Mouse (Mus musculus) heart, postnatal 4 days (tissue): ENCODE data around the gene Cpsf4. TPM values are rescaled to one million over a fixed set of nuclear protein-coding genes. Genes with fewer than 3 reads are reported as not detected.
"Not testable (repeated sequence)": the region's sequence is repeated elsewhere in the genome, so short reads cannot be mapped to it uniquely, and the experiment has no call there.

Source experiments
- DNase-seq: peaks from one replicate; pipeline ENCODE4 v3.0.0; 2021
- total RNA-seq, 2 experiments: library from RNA; stranded (reverse); gene quantifications; 2 replicates each; pipeline ENCODE4 v1.2.3; 2021

Gene Cpsf4
- total RNA-seq, 2 experiments from 2014 or later: 16.6 to 17.5 TPM

DNA sequence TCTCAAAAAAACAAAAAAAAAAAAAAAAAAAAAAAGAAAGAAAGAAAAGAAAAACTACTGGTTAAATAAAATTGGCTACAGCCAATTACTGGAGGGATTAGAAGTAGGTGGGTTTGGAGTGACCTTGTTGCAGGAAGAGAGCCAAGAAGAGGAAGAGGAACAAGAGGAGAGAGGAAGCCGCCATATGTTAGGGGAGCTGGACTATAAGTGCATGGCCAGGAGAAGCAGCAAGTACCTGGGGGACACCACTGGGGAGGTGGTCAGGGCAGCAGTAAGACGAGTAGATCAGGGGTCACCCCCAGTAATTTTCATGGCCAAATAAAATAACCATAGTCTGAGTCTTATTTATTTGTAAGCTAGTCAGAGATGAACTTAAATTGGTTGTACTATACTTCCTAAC is 18.2 kb downstream of the Cpsf4 start:
- no peak for DNase-seq

DNA sequence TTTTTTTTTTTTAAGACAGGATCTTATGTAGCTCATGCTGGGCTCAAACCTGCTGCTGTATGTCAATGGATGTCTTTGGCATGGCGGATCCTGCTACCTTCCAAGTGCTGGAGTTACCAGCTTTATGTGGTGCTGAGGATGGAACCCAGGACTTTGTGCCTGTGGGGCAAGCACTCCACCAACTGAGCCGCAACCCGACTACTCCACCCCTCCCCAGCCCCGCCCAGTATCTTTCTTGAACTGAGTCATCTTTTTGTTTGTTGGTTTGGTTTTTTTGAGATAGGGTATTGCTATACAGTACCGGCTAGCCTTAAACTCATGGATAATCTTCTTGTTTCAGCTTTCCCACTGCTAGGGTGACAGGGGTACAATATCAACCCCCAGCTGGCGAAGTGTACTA is 22.4 kb downstream of the Cpsf4 start:
- no peak for DNase-seq

DNA sequence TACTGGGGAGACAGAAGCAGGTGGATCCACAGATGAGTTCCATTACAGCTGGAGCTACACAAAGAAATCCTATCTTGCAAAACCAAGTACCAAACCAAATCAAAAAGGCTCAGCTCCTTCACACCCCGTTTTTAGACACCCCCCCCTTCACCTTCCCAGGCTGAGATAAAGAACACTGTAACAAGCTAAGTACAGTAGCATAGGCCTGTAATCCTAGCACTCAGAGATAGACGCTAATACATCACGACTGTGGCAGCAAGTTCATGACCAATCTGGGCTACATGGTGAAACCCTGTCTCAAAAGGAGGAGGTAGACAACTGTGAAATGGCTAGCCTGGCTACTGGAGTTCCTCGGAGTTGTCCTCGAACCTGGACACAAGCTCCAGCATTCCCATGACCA is 23.4 kb downstream of the Cpsf4 start:
- DNase-seq: no peak

DNA sequence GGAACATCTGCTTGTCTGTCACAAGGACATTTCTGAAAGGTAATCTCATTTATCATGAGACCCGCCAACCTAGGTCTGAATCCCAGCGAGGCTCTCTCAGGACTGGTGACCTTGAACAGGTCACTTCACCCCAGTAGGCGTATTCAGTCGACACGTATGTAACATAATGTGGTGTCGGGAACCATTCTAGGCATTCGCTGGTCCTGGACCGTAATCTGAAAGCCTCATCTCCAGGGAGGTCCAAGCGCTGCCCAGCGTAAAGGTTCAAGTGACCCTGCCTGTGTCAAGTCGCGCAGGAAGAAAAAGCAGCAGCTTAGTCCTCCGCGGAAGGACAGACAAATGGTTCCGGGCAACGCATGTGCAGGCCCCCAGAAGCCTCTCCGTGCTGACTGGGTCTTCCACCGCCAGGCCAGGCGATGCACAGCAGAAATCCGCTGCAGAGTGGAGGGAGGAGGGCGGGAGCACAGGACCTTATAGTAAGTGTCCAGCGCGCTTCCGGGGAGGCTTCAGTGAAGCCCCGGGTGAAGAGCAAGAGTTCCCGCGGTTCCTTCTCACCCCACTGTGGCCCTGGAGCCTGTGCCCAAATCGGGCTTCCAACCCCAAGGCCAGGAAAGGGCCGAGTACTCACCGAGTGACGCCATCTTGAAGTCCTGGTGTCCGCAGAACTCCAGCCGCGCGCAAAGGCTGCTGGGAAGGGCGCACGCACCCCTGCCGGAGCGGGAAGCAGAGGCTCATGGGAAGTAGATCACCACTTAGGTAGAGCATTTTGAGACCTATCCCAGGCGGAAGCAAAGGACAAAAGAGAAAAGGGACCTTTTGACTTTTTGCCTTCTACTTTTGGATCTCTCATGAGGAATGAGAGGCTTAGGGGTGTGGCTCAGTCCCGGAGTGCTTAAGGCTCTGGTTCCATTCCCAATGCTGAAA is 24.1 kb downstream of the Cpsf4 start:
- peak; percentile 93 for DNase-seq

DNA sequence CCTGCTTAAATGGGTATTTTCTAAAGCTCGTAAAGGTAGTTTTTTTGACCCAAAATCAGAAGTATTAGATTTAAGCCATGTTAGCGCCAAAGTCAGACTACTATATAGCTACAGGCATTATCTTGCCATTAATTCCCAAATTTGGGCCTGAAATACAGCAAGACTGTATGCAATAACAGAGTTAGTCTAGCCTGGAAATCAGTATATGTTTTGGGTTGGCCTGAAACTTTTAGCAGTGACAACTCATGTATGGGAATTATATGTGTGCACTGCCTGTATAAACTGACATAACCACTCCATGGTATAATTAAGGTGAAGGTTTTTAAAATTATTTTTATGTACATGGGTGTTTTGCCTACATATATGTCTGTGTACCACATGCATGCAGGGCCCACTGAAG is 24.9 kb downstream of the Cpsf4 start, which contains the start of gene Atp5j2:
Gene Atp5j2 (minus strand): TSS at position 101 of the 400 bp plus-strand sequence.
- no peak for DNase-seq

DNA sequence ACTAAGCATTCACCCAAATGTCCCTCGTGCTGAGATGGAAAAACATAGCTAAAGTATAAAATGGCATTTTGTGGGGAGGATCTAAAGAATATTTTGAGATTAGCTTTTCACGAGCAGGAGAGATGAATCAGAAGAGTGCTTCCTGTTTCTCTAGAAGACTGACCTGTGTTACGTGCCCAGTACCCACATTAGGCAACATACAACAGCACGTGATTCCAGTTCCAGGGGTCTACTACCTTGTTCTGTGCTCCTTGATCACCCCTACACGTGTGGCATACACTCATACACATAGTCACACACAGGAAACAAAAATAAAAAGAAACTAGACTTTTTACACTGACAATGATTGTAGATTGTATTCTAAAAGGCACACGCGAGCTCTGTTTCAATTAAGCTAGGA is 33.4 kb downstream of the Cpsf4 start:
- no peak for DNase-seq

DNA sequence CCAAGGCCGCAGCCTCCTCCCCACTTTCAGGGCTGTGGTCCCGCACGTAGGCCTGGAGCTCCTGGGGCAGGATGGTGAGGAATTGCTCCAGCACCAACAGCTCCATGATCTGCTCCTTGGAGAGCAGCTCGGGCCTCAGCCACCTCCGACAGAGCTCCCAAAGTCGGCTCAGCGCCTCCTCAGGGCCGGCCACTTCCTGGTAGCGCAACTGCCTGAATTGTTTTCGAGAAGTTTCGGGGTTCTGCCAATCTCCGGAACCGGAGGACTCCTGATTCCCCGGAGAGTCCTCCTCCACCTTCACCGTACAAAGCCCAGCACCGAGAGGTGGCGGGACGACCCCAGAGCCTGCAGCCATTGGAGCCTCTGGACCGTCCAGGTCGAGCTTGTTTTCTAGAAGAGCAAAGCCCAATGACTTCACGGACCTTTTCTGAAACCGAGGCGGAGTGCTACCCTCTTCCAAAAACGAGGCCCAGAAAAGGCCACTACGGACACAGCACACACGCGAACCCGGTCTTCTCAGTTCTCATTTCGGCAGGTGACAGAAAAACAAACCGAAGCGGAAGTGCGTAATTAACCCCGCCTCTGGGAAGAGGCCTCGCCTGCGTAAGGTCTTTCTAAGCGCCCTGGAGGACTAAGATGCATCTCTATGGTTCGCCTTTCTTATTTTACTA is 34.4 kb downstream of the Cpsf4 start, which contains the start of gene Zkscan14:
Gene Zkscan14 (minus strand): TSS at position 548 of the 671 bp plus-strand sequence.
- peak; percentile 72 for DNase-seq

DNA sequence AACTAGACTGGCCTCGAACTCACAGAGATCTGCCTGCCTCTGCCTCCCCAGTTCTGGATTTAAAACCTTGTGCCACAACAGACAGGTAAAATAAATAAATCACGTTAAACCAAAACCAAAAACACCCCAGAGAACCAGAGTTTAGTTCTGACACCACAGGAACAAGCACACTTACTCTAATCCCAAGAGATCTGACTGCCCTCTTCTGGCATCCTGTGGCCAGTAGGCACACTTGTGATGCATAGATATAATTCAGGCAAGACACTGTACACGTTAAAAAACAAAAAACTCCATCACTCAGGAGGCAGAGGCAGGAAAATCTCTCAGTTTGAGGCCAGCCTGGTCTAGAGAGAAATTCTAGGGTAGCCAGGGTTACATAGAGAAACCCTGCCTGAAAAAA is 35.4 kb downstream of the Cpsf4 start:
- DNase-seq: no peak

DNA sequence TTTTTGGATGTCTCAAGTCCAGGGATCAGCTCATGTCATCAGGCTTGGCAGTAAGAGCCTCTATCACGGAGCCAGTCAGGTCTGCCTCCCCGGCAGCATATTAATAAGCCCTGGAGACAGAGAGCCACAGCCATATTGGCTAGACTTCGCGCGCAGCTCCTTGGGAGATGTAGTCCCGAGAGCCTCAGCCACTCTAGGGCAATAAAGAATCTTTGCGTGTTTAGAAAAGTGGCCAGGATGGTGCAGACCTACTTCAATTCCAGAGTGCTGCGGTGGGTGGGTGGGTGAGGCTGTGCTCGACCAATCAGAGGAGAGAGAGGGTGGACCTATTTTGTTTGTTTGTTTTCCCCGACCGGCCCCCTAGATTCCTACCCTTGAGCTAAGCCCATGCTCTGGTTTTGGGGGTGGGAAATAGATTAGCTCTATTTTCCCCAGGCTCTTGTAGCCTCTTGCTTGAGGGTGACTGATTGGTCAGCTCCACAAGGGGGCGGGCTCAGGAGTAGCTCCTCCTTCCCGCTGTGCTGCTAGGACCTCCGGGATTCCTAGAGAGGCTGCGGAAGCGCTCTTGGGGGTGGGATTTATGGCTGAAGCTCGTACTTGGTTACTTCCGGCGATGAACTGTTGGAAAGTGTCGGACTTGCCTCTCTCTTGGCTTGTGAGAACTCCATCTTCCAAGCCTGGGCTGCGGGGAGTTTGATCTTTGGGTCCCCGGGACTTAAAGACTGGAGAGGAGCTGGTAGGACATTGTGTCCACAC is 37.1 kb downstream of the Cpsf4 start, which contains the start of gene Zkscan5:
Gene Zkscan5 (plus strand): TSS at position 627 of the 756 bp plus-strand sequence.
- DNase-seq: peak; percentile 99

DNA sequence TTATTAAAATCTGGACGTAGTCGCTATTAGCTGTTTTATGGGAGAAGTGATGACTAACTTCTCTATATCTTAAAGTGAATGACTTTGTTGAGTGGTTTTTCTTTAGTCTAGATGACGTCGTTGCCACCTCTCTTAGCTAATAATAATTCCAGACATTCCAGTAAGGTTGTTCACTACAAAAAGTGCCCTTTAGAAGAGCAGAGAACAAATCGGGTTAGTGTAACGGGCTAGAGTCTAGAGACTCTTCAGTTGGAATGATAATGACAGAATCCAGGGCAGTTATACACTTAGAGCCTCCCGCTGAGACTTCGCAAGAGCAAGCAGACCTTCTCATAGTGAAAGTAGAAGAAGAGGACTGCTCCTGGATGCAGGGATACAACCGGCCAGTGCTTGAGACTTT is 38.0 kb downstream of the Cpsf4 start:
- peak; percentile 28 for DNase-seq

DNA sequence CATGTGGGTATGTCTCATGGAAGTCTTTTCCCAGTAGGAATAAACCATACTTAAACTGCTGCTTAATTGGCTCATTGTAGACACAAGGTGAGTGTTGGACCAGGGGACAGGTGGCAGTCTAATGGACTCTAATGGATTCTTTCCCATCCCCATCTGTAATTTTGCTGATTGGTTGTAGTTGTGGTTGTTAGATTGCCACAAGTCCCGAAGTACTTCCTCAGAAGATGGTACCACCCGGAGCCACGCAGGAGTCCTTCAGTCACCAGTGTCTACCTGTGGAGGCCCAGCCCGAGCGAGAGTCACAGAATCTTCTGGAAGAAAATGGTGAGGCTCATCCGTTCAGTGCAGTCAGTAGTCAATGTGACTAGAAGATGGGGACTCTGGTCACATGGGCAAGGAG is 40.4 kb downstream of the Cpsf4 start:
- no peak for DNase-seq

DNA sequence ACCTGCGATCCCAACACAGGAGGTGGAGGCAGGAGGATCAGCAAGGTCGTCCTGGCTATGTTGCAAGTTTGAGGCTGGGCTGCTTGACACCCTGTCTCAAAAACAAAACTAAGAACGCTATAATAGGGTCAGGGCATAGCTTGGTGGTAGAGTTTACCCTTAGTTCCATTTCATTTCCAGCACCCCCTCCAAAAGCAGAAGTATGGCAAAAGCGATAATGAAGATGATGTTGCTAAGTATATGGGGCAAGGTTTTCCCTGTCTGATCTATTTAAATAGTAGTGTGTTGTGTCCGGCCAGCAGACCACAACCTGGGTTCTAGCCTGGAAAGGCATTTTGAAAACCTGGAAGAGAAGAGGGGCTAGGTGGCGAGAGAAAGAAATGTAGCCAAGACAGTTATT is 40.9 kb downstream of the Cpsf4 start:
- no peak for DNase-seq

DNA sequence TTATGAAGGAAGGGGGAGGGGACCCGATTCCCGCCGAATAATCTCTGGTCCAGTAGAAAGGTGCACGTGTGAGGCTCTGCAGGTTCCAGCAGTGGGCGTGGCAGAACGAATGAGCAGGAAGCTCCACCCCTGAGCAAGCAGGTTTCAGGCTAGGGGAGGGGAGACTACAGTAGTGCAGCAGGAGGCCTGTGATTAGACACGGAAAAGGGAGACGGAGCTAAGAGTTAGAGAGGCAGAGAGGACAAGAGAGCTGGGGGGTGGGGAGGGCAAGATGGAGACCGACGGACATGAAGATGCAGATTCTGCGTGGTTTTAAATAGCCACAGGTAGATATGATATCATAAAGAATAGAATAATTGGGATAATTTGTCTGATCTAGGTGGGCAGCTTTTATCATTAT is 41.4 kb downstream of the Cpsf4 start:
- DNase-seq: not testable (repeated sequence)

DNA sequence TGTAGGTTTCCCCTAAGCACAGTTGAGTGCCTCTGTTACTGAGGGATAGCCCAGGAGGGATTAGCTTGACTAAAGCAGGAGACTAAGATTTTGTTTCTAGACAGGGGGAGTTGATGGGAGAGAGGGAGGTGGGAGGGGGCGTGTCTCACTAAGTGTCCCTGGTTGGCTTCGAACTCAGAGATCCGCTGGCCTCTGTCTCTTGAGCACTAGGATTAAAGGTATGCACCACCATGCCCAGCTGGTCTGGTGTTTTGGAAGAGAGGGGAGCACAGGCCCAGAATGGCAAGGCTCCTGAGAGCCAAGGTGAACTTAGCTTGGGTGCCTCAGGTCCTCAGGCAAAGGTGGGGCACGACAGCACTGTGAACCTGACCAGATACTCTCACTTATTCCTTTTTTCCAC is 44.3 kb downstream of the Cpsf4 start:
- DNase-seq: no peak

DNA sequence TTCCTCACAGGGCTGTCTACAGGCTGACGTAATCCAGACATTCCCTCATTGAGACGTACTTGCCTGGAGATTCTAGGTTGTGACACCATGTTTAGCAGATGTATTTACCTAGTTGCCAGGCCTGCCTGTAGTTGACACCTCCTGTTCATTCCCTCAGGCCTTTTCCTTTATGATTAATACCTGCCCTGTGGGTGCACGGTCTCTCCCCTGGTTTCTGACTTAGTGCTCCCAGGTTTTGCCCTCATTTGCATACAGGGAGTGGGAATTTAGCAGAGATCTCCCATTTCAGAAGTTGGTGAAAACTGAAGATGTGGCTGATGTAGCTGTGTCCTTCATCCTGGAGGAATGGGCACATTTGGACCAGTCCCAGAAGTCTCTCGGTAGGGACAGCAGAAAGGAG is 45.2 kb downstream of the Cpsf4 start:
- DNase-seq: no peak

DNA sequence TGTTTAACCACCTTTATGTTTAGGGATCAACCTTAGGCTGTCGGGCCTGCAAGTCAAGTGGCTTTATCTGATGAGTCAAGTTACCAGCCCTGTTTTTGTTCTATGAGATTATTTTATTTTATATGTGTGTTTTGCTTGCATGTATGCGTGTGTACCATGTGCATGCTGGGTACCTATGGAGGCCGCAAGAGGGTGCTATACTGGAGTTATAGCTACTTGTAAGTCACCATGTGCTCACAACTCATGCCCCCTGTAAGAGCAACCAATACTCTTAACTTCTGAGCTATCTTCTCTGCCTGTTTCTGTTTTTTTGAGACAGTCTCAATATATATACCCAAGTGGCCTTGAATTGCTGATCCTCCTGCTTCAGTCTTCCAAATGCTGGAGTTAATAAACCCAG is 46.5 kb downstream of the Cpsf4 start:
- DNase-seq: no peak

DNA sequence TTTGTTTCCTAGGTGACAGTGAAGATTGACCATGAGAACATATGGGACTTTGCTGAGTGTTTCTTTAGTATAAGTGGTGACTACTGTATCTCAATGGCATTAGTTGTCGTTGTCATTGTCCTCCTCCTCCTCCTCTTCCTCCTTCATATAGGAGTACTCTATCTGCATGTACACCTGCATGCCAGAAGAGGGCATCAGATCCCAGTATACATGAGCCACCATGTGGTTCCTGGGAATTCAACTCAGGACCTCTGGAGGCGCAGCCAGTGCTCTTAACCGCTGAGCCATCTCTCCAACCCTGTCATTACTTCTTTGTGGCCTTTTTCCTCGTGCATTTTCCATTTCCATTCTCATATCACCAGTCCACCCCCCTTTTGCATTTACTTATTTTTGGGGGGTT is 47.7 kb downstream of the Cpsf4 start:
- no peak for DNase-seq

DNA sequence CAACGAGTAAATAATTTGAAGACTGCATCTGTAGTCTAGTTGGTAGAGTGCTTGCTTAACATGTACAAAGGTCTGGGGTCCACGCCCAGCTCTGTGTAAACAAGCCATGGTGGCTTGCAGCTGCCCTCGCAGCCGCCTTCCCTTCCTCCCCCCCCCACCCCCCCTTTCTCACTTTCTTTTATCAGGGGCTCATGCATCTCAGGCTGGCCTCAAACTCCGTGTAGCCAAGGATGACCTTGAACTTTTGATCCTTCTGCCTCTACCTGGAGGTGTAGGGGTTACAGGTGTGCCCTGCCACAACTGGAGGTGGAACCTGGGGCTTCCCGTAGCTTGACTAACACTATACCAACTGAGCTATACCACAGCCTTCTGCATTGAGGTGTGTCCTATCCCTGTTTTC is 50.7 kb downstream of the Cpsf4 start:
- no peak for DNase-seq

DNA sequence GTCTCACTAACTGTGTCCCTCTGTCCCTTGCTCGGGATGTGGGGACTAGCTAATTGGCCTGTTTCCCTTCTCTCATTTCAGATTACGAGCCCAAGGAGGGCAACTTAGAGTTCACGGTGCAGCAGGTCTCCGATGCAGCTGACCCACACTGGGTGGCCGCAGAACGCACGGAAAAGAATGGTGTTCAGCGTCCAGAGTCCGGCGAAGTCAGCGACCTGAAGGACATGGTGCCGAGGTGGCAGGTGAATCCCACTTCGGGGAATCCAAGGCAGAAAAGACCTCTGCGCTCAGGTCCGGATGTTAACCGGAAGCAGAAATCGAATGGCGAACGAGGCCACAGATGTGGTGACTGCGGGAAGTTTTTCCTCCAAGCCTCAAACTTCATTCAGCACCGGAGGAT is 51.2 kb downstream of the Cpsf4 start:
- no peak for DNase-seq

DNA sequence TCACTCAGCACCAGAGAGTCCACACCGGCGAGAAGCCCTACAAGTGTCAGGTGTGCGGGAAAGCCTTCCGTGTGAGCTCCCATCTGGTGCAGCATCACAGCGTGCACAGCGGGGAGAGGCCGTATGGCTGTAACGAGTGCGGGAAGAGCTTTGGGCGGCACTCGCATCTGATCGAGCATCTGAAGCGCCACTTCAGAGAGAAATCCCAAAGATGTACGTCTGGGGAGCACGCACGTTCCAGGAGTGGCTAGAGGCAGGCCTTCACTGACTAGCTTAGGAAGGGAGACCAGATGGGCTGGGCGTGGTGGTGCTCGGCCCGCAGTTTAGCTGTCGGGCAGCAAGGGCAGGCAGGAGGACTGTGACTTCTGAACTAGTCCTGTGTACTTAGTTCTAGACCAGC is 51.7 kb downstream of the Cpsf4 start:
- no peak for DNase-seq

DNA sequence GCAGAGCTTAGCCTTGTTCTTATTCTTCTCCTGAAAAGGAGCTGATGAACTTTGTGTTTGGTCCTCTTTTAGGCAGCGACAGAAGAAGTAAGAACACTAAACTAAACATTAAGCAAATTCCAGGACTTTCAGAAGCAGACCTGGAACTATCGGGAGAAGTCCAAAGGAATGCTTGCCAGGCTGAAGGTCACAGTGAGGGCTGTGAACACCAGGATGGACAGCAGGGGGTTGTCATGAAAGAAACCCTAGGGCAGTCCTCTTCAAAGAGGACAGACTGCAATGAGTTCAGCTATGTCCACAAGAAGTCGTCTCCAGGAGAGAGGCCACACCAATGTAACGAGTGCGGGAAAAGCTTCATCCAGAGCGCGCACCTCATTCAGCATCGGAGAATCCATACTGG is 53.0 kb downstream of the Cpsf4 start:
- DNase-seq: no peak

DNA sequence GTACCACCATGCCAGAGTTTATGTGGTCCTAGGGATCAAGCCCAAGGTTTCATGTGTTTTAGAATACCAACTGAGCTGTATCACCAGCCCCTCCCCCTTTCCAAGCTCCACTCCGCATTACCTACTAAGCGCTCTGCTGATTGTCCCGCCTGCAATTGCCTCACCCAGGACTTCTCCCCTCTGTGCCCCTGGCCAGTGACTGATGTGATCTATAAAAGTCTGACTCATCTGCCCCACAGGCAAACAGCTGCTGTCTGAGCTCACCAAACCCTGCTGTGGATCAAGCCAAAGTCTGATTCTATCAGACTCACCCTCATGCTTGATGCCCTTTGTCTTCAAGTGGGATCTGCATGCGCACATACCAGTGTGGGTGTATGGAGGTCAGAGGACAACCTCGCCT is 55.8 kb downstream of the Cpsf4 start:
- DNase-seq: no peak

DNA sequence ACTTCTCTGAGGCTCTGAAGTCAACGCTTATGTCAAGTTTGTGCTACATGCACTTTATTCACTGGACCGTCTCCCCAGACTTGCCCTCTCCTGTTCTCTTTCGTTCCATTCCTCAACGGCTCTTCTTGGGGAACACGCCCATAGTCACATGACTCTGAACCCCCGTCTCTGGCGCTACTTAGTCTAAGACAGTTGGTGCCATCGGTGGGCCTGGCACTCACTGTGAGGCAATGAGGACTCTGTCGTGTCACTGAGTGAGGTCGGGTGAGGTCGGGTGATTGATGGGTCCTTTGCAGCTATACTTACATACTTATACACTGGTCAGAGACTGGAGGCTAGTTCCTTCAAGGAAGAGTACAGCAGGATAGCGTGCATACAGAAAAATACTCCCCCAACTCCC is 56.4 kb downstream of the Cpsf4 start:
- no peak for DNase-seq
